Mouse (Mus musculus): ENCODE measurements at regions not wholly inside any gene's neighbourhood (a gene's known extent, or its start where the extent isn't known, plus 50 kb on each side); places are given as distances from the start of the nearest gene placed in this dataset.

DNA sequence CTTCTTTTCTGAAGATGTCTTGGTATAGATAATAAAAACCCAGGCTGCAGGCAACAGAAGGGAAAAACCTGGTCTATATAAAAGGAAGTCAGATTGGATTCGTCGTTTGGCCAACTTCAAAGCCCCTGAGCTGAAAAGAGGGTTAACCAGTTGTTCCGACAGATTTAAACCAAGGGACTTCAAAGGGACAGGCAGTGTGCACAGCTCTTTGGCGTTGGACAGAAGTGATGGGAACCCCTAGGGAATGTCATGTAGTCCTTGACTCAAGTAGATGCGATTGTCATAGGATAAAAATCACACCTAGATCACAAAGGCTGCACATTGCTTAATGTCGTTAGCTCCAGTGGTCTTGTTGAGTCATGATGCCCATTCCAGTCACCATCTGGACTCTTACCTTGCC is 865.8 kb upstream of the Car8 start:
- Histone ChIP-seq H3K4me3 (ENCODE audit: low read depth, low read length) (no peak overlapping the region), H3K36me3 (ENCODE audit: control insufficient read depth, insufficient read depth, low read length) (no peaks in the 10 kb centered on the region), H3K4me2 (ENCODE audit: low read length) (no peak overlapping the region), H3K9me3 (replicated peaks; ENCODE audit: control insufficient read depth, low read length) (no peaks in the 10 kb centered on the region; the same call in 1 of the 2 replicates), H3K27ac (ENCODE audit: low read depth, low read length) (no peak overlapping the region), H3K27me3 (replicated peaks; ENCODE audit: control insufficient read depth, insufficient read depth, low read length) (no peaks in the 10 kb centered on the region), H3K4me1 (ENCODE audit: control insufficient read depth, insufficient read depth, low read length) (no peaks in the 10 kb centered on the region), H3K9ac (ENCODE audit: low read length) (no peak overlapping the region)
- 46% methylated on average over 6 of the region's 6 CpGs for WGBS
- no peak for DNase-seq (ENCODE audit: low spot score)
- peak; percentile 23; the same call in 1 of the 2 replicates for ATAC-seq

DNA sequence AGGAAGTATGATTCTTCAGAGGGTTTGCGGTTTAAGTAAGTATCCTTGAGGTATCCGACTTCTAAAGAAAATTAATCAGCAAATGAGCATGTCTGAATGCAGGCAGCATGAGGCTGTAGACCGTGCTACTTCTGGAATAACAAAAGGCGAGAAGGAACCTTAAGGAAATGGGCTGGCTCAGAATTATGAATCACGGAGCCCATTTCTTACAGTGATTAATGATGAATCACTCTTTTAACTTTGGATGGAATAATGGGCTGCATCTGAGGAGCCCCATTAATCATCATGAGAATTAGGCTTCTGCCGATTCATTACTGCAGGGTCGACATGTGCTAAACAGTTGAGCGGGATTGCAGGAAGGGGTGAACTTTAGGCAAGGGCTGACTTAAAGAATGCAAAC is 865.1 kb upstream of the Car8 start:
- no peak for DNase-seq (ENCODE audit: low spot score)
- Histone ChIP-seq H3K9ac (ENCODE audit: low read length) (no peak overlapping the region), H3K4me3 (ENCODE audit: low read depth, low read length) (no peak overlapping the region), H3K27me3 (replicated peaks; ENCODE audit: control insufficient read depth, insufficient read depth, low read length) (no peaks in the 10 kb centered on the region), H3K4me2 (ENCODE audit: low read length) (no peak overlapping the region), H3K9me3 (replicated peaks; ENCODE audit: control insufficient read depth, low read length) (no peaks in the 10 kb centered on the region; the same call in 1 of the 2 replicates), H3K36me3 (ENCODE audit: control insufficient read depth, insufficient read depth, low read length) (no peaks in the 10 kb centered on the region), H3K4me1 (ENCODE audit: control insufficient read depth, insufficient read depth, low read length) (no peaks in the 10 kb centered on the region), H3K27ac (ENCODE audit: low read depth, low read length) (no peak overlapping the region)
- ATAC-seq, result no peak
- 67% methylated on average over 8 of the region's 8 CpGs for WGBS

DNA sequence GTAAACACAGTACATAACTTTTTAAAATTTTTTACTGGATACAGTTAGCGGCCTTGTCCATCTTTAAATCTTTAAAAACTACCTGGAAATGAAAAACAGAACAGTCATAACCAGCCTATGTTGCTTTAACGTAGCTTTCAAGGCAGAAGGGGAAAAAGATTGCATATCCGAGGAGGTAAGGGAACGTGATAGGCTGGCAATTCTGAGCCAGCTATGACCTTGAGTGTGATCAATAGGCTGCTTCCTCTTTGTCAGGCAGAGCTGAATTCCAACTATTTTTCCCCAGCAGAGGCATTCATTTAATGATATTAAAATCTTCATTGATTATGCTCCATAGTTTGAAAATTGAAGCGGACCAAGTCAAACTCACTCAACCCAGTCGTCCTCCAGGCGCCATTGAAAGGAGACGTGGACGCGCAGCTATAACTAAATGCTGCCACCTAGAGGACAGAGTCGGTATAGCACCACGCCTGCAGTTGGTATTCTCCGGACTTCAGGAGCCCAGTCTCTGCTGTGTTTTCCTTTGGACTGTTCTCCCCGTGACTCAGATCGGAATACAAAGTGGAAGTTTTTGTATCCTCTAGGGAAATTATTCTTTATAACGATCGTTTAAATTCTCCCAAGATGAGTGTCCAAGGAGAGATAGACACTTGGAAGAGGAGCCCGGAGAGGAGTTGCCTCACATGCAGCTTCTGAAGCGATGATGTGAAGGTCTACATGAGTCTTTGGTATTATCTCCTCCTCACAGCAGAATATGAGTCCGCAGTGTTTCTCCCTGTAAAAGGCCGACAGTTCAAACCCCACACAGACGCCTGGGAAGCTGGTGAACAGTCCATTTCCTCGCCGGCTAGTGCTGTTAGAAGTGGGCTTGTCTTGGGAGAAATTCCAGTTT is 858.2 kb upstream of the Car8 start:
- peak; percentile 83 for ATAC-seq
- H3K9ac ChIP-seq (ENCODE audit: low read length), result peak overlapping the region; percentile 25; the same call in 1 of the 2 replicates

DNA sequence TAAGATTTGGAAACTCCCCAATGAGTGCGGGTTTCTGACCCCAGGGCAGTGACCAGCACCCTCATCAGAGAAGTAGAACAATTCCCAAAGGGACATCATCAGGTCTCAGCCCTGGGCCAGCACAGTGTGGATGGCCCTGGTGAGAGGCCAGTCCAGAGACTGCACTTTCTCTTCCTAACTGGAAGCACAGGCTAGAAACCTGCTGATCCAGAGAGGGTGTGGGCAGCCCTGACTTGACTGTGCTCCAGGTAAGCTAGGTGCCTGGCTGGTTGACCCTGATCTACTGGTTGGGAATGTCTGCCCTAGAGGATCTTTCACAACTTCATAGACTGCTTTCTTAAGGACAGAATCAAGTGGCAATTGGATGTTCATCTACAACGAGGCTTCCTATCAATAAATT is 857.4 kb upstream of the Car8 start:
- no peak overlapping the region for H3K9ac ChIP-seq (ENCODE audit: low read length)
- H3K4me1 ChIP-seq (ENCODE audit: control insufficient read depth, insufficient read depth, low read length), result peaks cover 6% of the 10 kb centered on the region; the same call in 1 of the 2 replicates
- ATAC-seq, result no peak
- WGBS, result 84% methylated on average over 2 of the region's 2 CpGs
- no peak overlapping the region for H3K4me3 ChIP-seq (ENCODE audit: low read depth, low read length)
- no peaks in the 10 kb centered on the region for H3K27me3 ChIP-seq (replicated peaks; ENCODE audit: control insufficient read depth, insufficient read depth, low read length)
- no peaks in the 10 kb centered on the region for H3K9me3 ChIP-seq (replicated peaks; ENCODE audit: control insufficient read depth, low read length)
- DNase-seq (ENCODE audit: low spot score), result no peak
- H3K4me2 ChIP-seq (ENCODE audit: low read length), result no peak overlapping the region
- no peak overlapping the region for H3K27ac ChIP-seq (ENCODE audit: low read depth, low read length)
- no peaks in the 10 kb centered on the region for H3K36me3 ChIP-seq (ENCODE audit: control insufficient read depth, insufficient read depth, low read length)

More for the DNA sequence above, 858.2 kb upstream of the Car8 start:
- peak; percentile 93 for DNase-seq (ENCODE audit: low spot score)
- Histone ChIP-seq H3K4me1 (ENCODE audit: control insufficient read depth, insufficient read depth, low read length) (peaks cover 6% of the 10 kb centered on the region; the same call in 1 of the 2 replicates), H3K36me3 (ENCODE audit: control insufficient read depth, insufficient read depth, low read length) (no peaks in the 10 kb centered on the region), H3K27me3 (replicated peaks; ENCODE audit: control insufficient read depth, insufficient read depth, low read length) (no peaks in the 10 kb centered on the region), H3K9me3 (replicated peaks; ENCODE audit: control insufficient read depth, low read length) (no peaks in the 10 kb centered on the region), H3K4me3 (ENCODE audit: low read depth, low read length) (no peak overlapping the region), H3K4me2 (ENCODE audit: low read length) (peak overlapping the region; percentile 22; the same call in 1 of the 2 replicates), H3K27ac (ENCODE audit: low read depth, low read length) (no peak overlapping the region; the same call in 1 of the 2 replicates)
- 22% methylated on average over 24 of the region's 24 CpGs for WGBS

DNA sequence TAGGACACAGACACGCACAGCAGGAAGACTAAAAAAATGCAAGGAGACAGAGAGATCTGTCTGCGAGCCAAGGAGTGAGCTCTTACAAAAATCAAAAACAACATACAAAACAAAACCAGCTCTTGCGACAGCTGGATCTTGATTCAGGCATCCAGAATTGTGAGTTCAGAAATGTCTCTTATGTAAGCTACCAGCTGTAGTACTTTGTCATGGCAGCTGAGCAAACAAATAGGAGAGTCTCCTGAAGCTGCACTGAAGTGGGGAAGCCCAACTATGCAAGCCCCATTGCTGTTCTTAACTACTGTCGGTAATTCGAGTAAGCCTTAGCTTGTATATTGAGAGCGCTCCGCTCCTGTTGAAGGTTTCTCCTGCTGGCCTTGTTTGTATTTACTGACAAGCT is 856.8 kb upstream of the Car8 start:
- Histone ChIP-seq H3K4me2 (ENCODE audit: low read length) (no peak overlapping the region), H3K4me3 (ENCODE audit: low read depth, low read length) (no peak overlapping the region), H3K27ac (ENCODE audit: low read depth, low read length) (no peak overlapping the region), H3K9me3 (replicated peaks; ENCODE audit: control insufficient read depth, low read length) (no peaks in the 10 kb centered on the region), H3K36me3 (ENCODE audit: control insufficient read depth, insufficient read depth, low read length) (no peaks in the 10 kb centered on the region), H3K4me1 (ENCODE audit: control insufficient read depth, insufficient read depth, low read length) (peaks cover 6% of the 10 kb centered on the region; the same call in 1 of the 2 replicates), H3K9ac (ENCODE audit: low read length) (no peak overlapping the region), H3K27me3 (replicated peaks; ENCODE audit: control insufficient read depth, insufficient read depth, low read length) (no peaks in the 10 kb centered on the region)
- ATAC-seq (no peak), DNase-seq (ENCODE audit: low spot score) (peak; percentile 23)
- 66% methylated on average over 7 of the region's 7 CpGs for WGBS

DNA sequence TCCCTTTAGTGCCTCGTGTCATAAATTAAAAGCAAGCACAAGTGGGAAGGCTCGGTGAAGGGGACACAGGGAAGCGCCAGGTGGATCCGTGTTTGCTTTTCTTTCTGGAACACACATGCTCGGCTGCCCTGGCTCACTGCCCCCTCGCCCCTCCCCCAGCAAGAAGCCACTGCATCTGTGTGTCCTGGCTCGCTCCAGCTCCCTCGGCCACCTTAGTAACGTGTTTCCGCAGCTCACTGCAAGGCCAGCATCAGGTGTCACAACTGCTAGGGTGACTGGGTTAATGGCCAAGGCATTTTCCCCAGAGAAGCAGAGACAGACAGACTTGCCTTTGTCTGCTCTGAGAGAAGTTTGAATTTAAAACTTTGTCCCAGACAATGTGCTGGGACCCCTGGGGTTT is 855.7 kb upstream of the Car8 start:
- no peak overlapping the region for H3K4me3 ChIP-seq (ENCODE audit: low read depth, low read length)
- H3K27me3 ChIP-seq (replicated peaks; ENCODE audit: control insufficient read depth, insufficient read depth, low read length), result no peaks in the 10 kb centered on the region
- H3K36me3 ChIP-seq (ENCODE audit: control insufficient read depth, insufficient read depth, low read length), result no peaks in the 10 kb centered on the region
- no peak overlapping the region for H3K27ac ChIP-seq (ENCODE audit: low read depth, low read length)
- H3K4me2 ChIP-seq (ENCODE audit: low read length), result no peak overlapping the region; the same call in 1 of the 2 replicates
- H3K4me1 ChIP-seq (ENCODE audit: control insufficient read depth, insufficient read depth, low read length), result peaks cover 6% of the 10 kb centered on the region; the same call in 1 of the 2 replicates
- no peaks in the 10 kb centered on the region for H3K9me3 ChIP-seq (replicated peaks; ENCODE audit: control insufficient read depth, low read length)
- no peak overlapping the region for H3K9ac ChIP-seq (ENCODE audit: low read length)
- DNase-seq (ENCODE audit: low spot score) (peak; percentile 12), ATAC-seq (peak; percentile 32; the same call in 1 of the 2 replicates)
- WGBS, result 15% methylated on average over 10 of the region's 10 CpGs

DNA sequence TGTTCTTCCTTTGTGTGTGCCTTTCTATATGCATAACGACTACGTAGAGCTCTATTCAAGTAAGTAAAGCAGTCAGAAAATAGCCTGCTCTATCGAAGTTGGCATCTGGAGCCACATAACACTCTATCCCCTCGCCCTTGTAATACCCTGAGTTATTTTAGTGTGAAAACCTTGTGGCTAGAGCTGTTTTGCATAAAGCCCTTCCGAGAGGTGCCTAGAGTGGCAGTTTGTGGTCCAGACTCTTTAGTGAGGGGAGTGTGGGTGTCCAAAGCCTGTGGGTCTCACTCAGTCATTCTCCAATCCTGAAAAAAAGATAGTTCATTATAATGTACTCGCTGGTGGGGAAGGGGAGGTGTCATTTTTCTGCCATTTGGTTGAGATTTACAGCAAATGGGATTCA is 855.2 kb upstream of the Car8 start:
- ATAC-seq (no peak), DNase-seq (ENCODE audit: low spot score) (peak; percentile 17)
- Histone ChIP-seq H3K27me3 (replicated peaks; ENCODE audit: control insufficient read depth, insufficient read depth, low read length) (no peaks in the 10 kb centered on the region), H3K9me3 (replicated peaks; ENCODE audit: control insufficient read depth, low read length) (no peaks in the 10 kb centered on the region), H3K4me1 (ENCODE audit: control insufficient read depth, insufficient read depth, low read length) (peaks cover 6% of the 10 kb centered on the region; the same call in 1 of the 2 replicates), H3K36me3 (ENCODE audit: control insufficient read depth, insufficient read depth, low read length) (no peaks in the 10 kb centered on the region), H3K4me3 (ENCODE audit: low read depth, low read length) (no peak overlapping the region), H3K27ac (ENCODE audit: low read depth, low read length) (no peak overlapping the region), H3K4me2 (ENCODE audit: low read length) (no peak overlapping the region; the same call in 1 of the 2 replicates), H3K9ac (ENCODE audit: low read length) (no peak overlapping the region)
- WGBS, result 26% methylated on average over 6 of the region's 6 CpGs

DNA sequence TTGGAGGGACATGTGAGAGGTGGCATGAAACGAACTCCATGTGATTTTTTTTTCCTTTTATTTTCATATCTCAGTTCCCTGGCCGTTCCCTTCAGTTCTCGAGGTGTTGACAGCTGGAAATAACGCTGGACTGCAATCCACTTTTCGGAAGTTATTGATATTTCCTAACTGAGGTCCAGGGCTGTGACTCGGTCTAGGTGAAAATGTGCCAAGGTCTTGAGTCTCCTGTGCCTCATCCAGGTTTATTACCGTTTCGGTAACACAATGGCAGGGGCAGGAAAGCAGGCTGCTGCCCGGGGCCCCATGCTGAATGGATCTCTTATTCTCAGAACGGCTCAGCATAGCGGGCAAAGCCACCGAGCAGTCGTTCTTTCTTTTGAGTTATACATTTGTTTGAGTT is 844.7 kb upstream of the Car8 start:
- 66% methylated on average over 13 of the region's 13 CpGs for WGBS
- Histone ChIP-seq H3K27ac (ENCODE audit: low read depth, low read length) (no peak overlapping the region), H3K9me3 (replicated peaks; ENCODE audit: control insufficient read depth, low read length) (no peaks in the 10 kb centered on the region), H3K9ac (ENCODE audit: low read length) (no peak overlapping the region), H3K27me3 (replicated peaks; ENCODE audit: control insufficient read depth, insufficient read depth, low read length) (no peaks in the 10 kb centered on the region), H3K4me2 (ENCODE audit: low read length) (no peak overlapping the region), H3K4me1 (ENCODE audit: control insufficient read depth, insufficient read depth, low read length) (peaks cover 13% of the 10 kb centered on the region), H3K4me3 (ENCODE audit: low read depth, low read length) (no peak overlapping the region), H3K36me3 (ENCODE audit: control insufficient read depth, insufficient read depth, low read length) (no peaks in the 10 kb centered on the region)
- no peak for ATAC-seq
- DNase-seq (ENCODE audit: low spot score), result no peak
